In the genomic region with DNA sequence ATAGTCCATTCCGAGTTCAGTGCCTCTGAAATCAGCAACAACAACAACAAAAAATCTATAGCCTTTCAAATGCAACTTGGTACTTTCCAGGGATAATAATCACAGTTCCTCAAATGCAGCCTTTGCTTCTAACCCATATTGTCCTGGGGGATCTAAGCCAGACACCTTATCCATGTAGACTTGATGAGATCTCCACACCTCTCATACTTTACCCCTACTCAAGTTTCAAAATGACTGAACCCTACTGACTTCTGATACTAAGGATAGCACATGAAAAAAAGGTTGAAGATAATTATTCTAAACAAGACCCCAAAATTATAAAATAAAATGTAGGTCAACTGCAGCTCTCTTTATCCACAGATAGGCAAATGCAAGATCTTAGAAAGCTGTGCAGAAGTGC, we compare ENCODE assay signal across 29 mouse cellular contexts.
"Had no signal": no experiment of that assay in that cellular context is flagged by ENCODE, and none has a peak within 500 bp of the region (broad histone marks: within the 10 kb centered on the region; RNA-seq: fewer than 3 reads in every experiment).

No protein-coding gene starts in this region.

- H3K4me3 ChIP-seq: limb, embryonic 10.5 days; limb, embryonic 12.5 days; limb, embryonic 13.5 days; limb, embryonic 15.5 days; liver, embryonic 12.5 days; liver, embryonic 13.5 days; liver, embryonic 15.5 days; lung, embryonic 15.5 days; megakaryocyte, embryonic 14.5 days; midbrain, embryonic 10.5 days; midbrain, embryonic 12.5 days; midbrain, embryonic 13.5 days; midbrain, embryonic 15.5 days; myocyte had no signal

- DNase-seq: left cerebral cortex, postnatal 4 days; liver; liver, embryonic 13.5 days; liver, postnatal 0 days; lung, adult 18-20 months; lung, adult 2 months; lung, embryonic 14.5 days; lung, postnatal 10 days; lung, postnatal 14 days; lung, postnatal 36 days; lung, postnatal 4 days; midbrain, embryonic 14.5 days had no signal

- H3K4me2 ChIP-seq: limb, embryonic 12.5 days; limb, embryonic 13.5 days; limb, embryonic 15.5 days; liver, embryonic 11.5 days; liver, embryonic 12.5 days; liver, embryonic 13.5 days; liver, embryonic 15.5 days; lung, embryonic 14.5 days; lung, embryonic 15.5 days; midbrain, embryonic 11.5 days; midbrain, embryonic 12.5 days; midbrain, embryonic 13.5 days; midbrain, embryonic 15.5 days had no signal

- H3K27ac ChIP-seq: limb, embryonic 10.5 days; limb, embryonic 12.5 days; limb, embryonic 13.5 days; limb, embryonic 15.5 days; liver, embryonic 12.5 days; liver, embryonic 13.5 days; liver, embryonic 14.5 days; liver, embryonic 15.5 days; lung, embryonic 15.5 days; macrophage; midbrain, embryonic 10.5 days; midbrain, embryonic 12.5 days; midbrain, embryonic 13.5 days; midbrain, embryonic 15.5 days had no signal

- H3K27me3 ChIP-seq: limb, embryonic 12.5 days; limb, embryonic 13.5 days; limb, embryonic 15.5 days; liver, embryonic 12.5 days; liver, embryonic 13.5 days; liver, embryonic 15.5 days; lung, embryonic 15.5 days; megakaryocyte, embryonic 14.5 days; midbrain, embryonic 12.5 days; midbrain, embryonic 13.5 days; midbrain, embryonic 15.5 days had no signal

- H3K36me3 ChIP-seq: limb, embryonic 10.5 days; limb, embryonic 12.5 days; limb, embryonic 13.5 days; limb, embryonic 15.5 days; liver, embryonic 12.5 days; liver, embryonic 13.5 days; liver, embryonic 15.5 days; lung, embryonic 15.5 days; midbrain, embryonic 10.5 days; midbrain, embryonic 12.5 days; midbrain, embryonic 13.5 days; midbrain, embryonic 15.5 days had no signal

- H3K4me1 ChIP-seq: limb, embryonic 10.5 days; limb, embryonic 12.5 days; limb, embryonic 13.5 days; limb, embryonic 15.5 days; liver, embryonic 12.5 days; liver, embryonic 13.5 days; liver, embryonic 15.5 days; lung, embryonic 15.5 days; megakaryocyte, embryonic 14.5 days; midbrain, embryonic 10.5 days; midbrain, embryonic 12.5 days; midbrain, embryonic 13.5 days; midbrain, embryonic 15.5 days had no signal

- H3K9ac ChIP-seq: limb, embryonic 12.5 days; limb, embryonic 13.5 days; limb, embryonic 15.5 days; liver, embryonic 12.5 days; liver, embryonic 13.5 days; liver, embryonic 14.5 days; liver, embryonic 15.5 days; liver, postnatal 0 days; lung, embryonic 14.5 days; lung, embryonic 15.5 days; midbrain, embryonic 12.5 days; midbrain, embryonic 13.5 days; midbrain, embryonic 15.5 days had no signal

- H3K9me3 ChIP-seq: limb, embryonic 10.5 days; limb, embryonic 12.5 days; limb, embryonic 13.5 days; limb, embryonic 15.5 days; liver, embryonic 12.5 days; liver, embryonic 13.5 days; liver, embryonic 15.5 days; lung, embryonic 15.5 days; megakaryocyte, embryonic 14.5 days; midbrain, embryonic 10.5 days; midbrain, embryonic 12.5 days; midbrain, embryonic 13.5 days; midbrain, embryonic 15.5 days had no signal
